Mouse (Mus musculus): ENCODE data around the gene Prkar2a. TPM values are rescaled to one million over a fixed set of nuclear protein-coding genes. Genes with fewer than 3 reads are reported as not detected.
A peak's percentile ranks its signal among the peaks of the same experiment; 100 is the strongest.

Prkar2a gene
- total RNA-seq, 2 experiments from 2014 or later, result 129 to 157 TPM

DNA sequence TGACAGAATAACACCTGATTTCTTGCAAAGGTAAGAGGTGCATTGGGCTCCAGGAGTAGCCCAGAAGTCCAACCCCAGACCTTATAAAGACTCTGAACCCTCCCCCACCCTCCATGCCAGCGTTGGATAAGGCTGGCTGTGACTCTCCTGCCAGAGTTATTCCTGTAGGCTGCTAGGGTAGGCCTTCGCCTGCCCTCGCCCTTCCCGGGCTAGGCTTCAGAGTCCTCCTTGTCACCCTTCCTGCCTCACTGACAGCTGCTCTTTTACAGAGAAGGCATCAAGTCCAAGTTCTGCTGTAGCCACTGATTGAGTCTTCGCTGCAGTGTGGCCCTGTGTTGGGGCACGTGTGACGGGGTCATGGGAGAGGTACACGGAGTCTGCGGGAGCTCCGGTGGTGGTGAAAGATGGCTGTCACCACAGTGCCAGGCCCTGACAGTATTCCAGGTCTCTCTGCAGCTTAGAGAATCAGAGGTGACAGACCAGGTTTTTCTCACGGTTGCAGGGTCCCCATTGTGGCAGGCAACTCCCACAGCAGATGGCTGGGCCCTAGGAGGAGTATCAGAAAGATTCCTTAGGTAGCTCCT lies 59.6 kb downstream of the Prkar2a start:
- intact Hi-C loops (cut with DNase I), result no loop called here
- no peak for DNase-seq

DNA sequence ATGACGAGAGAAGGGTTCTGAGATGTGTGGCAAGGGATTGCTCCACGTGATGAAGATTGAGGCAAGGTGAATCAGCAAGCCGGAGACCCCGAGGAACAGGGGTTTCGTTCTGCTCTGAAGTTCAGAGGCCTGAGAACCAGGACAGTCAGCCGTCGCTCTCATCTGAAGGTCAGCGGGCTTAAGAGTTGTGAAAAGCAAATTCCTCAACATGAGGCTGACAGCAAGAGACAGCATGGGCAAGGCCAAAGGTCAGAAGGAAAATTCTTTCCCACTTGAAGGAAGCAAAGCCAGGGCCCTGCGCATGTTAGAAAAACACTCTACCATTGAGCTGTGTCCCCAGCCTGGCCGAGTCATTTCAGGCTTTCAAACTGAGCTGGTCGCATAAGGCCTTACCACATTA lies 61.5 kb downstream of the Prkar2a start:
- DNase-seq, result no peak
- intact Hi-C loops (cut with DNase I), result no loop called here

DNA sequence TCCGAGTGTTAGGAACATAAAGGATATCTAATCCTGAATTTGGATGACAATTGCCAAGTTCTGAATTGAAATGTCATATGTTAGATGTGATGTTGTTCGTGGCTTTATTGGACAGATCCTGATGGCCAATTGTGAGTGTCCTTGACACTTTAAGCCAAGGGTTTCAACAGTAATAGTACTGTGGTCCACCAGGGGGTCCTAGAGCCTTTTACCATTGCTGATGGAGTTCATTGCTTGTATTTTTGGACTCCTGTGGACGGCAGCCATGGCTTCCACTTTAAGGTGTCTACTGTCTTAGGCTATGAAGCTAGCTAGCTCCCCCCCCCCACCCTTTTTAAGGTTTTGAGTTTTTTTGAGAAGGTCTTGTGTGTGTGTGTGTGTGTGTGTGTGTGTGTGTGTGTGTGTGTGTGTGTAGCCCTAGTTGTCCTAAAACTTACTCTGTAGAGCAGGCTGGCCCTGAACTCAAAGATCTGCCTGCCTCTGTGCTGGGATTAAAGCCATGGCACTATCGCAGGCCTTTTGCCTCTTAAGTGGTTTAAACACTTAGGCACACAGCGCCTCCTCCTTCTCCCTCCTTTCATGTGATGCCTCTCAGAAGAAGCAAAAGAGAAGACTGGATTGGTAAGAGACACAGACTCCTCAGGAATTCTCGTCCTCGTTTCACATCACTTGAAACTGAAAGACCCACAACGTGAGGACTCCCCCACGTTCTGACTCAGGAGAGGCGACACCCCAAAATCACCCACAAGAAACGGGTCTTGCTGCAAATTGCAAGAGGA lies 63.2 kb downstream of the Prkar2a start:
- DNase-seq, result no peak
- intact Hi-C loops (cut with DNase I), result no loop called here

DNA sequence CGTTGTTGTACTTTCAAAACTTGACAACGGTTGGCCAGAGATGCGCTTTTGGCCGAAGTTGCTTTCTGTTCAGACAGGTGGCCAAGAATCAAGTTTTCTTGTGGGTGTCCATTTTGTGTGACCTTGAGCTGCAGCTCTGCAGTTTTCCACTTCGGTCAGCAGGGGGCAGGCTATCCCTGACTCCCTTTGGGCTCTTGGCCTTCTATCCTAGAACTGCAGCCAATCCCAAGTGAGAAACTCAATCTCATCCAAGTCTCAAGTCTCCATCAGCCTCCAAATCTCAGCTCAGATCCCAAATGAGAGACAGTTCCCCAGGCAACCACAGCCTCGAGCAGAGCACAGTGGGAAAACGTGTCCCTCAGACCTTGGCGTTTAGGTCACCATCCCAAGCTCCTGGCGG lies 64.2 kb downstream of the Prkar2a start:
- peak; percentile 59 to 60 for DNase-seq
- intact Hi-C loops (cut with DNase I), result no loop called here

DNA sequence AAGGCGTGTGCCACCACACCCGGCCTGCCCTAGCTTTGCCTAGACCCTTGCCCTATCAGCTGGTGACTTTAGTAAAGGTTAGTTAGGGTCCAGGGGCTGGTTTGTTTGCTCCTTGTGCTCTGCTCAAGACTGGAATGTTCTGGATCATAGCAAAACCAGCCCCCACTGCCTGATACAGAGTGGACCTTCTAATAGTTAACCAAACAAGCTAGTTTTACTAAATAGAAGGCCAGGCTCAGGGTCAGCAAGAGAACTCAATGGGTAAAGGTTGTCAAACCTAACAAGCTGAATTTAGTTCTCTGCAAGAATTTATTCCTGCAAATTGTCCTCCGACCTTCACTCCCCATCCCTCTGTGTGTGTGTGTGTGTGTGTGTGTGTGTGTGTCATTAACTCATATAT lies 64.9 kb downstream of the Prkar2a start:
- intact Hi-C loops (cut with DNase I), result loop anchor here (2.0 kb wide), 1 partner anchor 65 kb away; no protein-coding TSS in a partner anchor
- no peak for DNase-seq

DNA sequence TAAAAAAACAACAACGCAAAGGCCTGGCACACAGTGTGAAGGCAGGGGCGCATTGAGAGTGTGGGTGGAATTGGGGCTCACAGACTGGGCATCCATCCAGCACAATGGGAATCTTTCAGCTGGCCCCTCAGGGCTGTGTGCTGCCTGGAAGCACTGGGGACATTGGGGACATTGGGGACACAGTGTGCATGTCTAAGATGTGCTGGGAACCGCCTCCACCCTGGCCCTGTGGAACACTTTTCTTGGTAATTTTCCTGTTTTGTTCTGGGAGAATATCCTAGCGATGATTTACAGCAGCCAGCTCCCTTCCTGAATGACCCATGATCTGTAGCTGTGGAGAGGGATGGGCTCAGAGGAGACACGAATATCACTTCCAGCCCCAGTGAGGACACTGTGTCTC lies 65.3 kb downstream of the Prkar2a start:
- intact Hi-C loops (cut with DNase I), result loop anchor here (2.0 kb wide), 1 partner anchor 64 kb away; no protein-coding TSS in a partner anchor
- no peak for DNase-seq

DNA sequence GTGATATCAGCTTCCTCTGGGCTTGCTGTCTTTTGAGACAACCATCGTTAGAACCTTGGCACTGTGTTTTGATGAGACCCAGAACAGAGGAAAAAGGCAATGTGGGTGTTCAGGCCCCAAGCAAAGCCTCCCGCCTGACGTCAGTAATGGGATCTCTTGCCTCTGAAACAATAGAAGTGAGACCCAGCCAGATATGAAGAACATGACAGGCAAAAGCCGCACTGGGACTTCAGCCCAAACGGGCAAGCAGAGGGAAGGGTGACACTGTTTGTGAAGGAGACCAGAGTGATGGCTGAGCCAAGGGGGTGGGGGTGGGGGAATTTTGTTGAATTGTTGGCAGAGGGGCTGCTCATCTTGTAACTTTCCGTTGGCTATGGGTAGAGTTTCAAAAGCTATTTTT lies 68.3 kb downstream of the Prkar2a start:
- no peak for DNase-seq
- intact Hi-C loops (cut with DNase I), result no loop called here

DNA sequence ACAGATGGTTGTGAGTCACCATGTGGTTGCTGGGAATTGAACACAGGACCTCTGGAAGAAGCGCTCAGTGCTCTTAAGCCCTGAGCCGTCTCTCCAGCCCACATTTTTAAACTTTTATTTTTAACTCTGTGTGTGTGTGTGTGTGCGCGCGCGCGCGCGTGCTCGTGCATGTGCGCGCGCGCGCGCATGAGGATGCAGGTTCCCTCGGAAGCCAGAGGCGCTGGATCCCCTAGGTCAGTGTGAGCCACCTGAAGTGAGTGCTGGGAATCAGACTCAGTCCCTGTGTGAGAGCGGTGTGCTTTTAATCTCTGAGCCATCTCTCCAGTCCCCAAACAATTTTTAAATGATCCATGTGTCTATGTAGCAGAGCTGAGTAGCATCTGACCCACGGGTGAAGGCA lies 70.0 kb downstream of the Prkar2a start:
- intact Hi-C loops (cut with DNase I), result no loop called here
- DNase-seq, result no peak

DNA sequence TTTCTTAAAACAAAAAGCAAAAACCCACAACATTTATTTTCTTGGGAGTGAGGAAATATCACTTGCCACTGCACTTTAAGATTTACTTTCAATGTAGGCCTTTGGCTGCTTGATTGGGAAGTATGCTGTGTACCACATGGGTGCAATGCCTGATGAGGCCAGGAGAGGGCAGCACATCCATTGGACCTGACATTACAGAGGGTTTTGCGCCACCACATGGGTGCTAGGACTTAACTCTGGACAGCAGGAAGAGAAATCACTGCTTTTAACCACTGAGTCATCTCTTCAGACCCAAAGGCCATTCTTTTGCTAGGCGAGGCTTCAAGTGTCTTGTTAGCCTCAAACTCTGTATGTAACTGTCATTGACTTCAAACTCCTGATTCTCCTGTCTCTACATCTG lies 70.7 kb downstream of the Prkar2a start:
- intact Hi-C loops (cut with DNase I), result no loop called here
- DNase-seq, result peak in 1 of 2 experiments; percentile 24

DNA sequence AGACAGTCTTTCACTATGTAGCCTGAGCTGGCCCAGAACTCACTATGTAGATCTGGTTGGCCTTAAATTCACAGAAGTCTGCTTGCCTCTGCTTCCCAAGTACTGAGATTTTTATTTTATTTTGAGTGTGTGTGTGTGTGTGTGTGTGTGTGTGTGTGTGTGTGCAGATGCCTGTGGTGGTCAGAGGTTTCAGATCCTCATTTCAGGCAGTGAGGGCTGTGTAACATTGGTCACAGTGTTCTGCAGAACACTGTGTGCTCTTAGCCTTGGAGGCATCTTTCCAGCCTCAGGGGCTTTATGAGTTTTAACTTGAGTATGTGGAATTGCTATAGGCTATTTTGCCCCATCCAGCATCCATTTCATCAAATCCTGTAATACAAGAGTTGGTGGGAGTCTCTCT lies 72.4 kb downstream of the Prkar2a start:
- intact Hi-C loops (cut with DNase I), result no loop called here
- no peak for DNase-seq

DNA sequence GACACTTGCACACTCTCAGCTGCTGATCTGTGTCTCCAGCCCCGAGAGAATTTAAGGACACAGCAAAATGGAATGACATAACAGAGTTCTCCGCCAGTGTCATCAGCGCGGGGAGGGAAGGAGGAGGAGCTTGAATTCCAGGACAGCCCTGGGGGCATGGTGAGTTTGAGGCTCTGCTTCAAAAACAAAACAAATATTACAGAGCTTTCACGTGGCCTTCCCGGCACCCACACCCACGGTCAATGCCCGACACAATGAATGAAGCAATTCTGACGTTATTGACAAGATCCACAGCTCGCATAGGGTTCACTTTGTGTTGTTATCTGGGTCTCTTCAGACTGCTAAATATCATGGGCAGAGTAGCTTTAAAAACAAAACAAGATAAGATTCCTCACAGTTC lies 75.9 kb downstream of the Prkar2a start:
- intact Hi-C loops (cut with DNase I), result no loop called here
- no peak for DNase-seq

DNA sequence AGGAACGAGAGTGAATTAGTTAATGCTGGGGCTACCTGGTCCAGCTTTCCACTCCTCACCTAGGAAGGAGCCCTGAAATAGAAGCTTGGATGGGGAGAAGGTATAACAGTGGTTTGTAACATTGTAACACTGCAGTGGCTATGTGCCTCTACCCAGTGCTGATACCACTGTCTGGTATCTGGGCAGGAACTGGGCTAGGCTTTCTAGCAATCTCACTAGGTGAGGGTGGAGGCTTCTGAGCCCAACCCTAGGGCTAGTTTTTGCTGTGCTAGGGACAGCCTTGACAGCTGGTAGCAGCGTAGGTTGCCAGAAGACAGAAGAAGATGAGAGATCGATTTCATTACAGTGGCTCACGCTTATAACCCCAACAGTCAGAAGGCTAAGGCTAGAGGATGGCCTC lies 87.5 kb downstream of the Prkar2a start:
- intact Hi-C loops (cut with DNase I), result no loop called here
- no peak for DNase-seq

DNA sequence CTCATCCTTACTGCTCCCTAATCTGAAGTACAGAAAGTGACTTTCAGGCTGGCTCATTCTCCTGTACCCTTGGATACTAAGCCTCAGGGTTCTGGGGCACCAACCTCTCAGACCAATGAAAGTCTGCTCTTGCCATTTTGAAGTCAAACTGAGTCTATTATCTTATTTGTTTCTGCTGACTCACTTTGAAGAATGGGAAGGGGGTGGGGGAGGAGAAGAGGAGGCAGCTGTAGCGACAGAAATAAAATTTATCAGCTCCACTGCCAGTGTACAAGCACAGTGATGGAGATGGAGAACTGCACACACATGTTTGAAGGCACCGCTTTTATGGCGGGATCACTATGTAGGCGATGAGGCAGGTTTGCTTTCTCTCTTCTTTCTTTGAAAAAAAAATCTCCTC lies 88.2 kb downstream of the Prkar2a start:
- DNase-seq, result no peak
- intact Hi-C loops (cut with DNase I), result no loop called here

DNA sequence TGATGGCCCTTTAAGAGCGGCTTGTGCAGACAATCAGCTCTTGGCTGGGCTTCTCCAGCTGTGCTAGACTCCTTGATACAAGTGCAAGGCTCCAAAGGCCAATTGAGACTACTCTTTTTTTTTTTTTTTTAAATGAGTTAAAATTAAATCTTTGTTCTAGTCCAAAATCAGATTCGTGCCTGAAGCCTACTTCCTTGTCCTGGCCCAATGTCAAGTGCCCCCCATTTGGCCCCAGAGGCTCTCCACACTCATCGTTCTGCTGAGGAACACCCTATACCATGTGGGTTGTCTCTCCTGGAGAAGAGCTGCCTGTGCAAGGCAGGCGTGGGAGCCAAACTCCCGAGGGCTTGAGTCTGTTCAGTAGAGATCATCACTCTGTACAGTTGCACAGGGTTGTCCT lies 91.8 kb downstream of the Prkar2a start:
- DNase-seq, result no peak
- intact Hi-C loops (cut with DNase I), result no loop called here

DNA sequence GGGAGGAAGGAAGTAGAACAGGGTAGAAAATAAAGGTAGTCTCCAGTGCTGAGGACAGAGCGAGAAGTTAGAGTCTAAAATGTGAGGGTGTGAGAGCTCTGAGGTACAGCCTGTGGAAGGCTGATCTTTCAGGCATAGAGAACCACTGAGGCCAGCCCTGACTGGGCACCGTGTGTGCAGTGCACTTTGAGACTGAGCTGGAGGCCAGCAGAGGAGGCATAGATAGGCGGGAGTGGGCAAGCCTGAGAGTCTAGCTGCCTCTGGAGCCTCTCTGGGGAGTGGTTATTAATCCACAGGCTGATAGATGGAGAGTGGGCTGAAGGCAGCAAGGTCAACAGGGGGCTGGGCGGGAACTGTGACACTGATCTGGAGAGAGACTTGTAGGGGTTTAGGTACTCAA lies 92.8 kb downstream of the Prkar2a start:
- intact Hi-C loops (cut with DNase I), result no loop called here
- no peak for DNase-seq

DNA sequence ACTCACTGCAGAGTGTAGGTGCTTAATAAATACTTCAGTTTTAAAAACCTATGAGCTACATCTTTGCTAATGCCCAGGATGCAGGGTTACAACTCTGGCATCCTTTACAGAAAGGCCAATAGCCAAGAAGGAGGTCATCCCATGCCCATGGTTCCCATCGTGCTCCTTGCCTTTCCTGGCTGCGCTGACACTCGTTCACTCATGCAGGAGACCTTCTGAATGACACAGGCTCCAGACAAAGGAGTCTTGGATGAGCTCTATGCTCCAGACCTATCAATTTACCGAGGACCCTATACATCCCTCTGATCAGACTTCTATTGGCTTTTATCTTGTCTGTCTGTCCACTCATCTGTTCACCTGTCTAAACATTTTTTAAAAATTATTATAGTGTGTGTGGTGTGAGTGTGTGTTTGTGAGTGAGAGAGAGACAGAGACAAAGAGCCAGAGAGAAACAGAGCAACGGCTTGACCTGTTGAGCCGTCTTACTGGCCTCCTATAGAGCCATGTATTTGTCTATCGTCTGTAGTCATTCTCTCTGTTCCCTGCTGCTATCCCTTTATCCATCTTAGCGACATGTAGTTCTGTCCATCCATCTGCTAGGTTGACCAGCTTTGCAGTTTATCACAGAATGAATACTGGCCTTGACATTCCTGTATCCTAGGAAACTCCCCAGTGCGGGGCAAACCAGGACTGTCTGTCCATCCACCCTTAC lies 93.9 kb downstream of the Prkar2a start:
- DNase-seq, result no peak
- intact Hi-C loops (cut with DNase I), result no loop called here

DNA sequence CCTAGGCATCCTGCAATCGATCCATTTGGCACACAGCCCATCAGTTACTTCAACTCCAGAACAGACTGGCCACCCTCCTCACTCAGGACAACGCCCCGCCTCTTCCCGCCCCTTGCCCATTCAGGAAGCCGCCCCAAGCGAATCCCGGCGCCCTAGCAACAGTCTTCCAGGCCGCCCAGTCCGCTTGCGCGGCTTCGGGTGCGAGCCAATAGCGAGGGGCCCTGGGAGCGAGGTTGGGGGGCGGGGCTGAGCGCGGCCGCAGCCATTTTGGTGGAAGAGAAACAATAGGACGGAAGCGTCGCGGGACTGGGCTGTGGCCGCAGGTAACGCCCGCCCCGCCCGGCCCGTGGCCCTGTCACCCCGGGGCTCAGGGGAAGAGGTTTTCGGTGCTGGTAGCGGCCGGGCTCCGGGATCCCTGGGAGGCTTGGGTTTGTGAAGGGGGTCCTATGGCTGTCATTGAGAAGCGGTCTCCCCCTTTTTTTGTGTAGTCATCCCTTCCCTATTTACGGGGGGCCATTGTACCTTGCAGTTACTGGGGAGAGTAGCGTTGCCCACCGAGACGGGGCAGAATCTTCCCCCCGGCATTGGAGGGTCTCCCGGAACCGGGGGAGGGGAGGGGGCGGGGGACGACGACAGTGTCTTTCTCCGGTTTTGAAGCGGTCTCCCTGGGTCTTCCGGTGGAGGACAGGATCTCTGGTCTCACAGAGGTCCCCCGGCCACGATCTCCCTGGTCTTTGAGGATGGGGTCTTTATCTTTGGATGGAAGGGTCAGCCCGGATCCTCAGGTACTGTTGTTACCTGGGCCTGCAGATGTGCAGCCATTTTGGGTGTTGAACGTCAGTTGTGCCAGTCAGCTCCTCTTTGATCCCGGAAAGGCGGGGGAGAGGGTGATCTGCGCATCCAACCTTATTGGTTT lies 94.7 kb downstream of the Prkar2a start, which contains the start of gene Ip6k2:
TSS of gene Ip6k2 (plus strand) at position 249 of the 916 bp plus-strand sequence.
- intact Hi-C loops (cut with DNase I), result no loop called here

DNA sequence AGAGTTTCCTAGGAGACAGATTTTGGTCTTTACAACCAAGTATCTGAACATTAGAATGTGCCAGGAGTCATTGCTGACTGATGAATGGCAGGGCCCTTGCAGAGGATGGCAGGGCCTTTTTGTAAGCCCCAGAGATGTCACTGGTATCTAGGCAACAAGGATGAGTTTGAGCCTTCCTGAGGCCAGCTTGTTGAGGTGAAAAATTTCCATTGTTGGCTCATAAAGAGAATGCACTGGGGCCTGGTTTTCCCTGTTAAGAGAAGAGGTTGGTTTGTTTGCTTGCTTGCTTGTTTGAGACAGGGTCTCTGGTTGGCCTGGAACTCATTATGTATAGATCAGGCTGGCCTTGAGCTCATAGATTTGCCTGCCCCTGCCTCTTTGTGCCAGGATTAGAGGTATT lies 96.3 kb downstream of the Prkar2a start:
- intact Hi-C loops (cut with DNase I), result no loop called here
- DNase-seq, result no peak

More for the DNA sequence above, 94.7 kb downstream of the Prkar2a start, which contains the start of gene Ip6k2:
- peak; percentile 90 to 93 for DNase-seq

DNA sequence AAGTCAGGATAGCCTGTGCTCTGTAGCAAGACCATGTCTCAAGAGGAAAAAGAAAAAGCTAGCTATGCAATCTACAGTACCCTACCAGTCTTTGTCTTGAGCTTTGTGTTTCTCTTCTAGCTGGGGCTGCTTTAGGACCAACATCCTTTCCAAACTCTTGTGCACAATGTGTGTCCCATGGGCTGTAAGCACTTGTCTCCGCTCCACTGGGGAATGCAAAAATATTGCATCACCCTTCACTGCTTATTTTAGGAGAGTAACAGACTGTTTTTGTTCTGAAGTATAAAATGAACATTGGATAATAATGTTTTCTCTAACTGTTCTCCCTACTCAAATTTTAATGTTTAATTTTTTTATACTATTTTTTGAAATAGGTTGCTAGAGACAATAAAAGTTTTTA lies 97.4 kb downstream of the Prkar2a start:
- DNase-seq, result no peak
- intact Hi-C loops (cut with DNase I), result no loop called here

DNA sequence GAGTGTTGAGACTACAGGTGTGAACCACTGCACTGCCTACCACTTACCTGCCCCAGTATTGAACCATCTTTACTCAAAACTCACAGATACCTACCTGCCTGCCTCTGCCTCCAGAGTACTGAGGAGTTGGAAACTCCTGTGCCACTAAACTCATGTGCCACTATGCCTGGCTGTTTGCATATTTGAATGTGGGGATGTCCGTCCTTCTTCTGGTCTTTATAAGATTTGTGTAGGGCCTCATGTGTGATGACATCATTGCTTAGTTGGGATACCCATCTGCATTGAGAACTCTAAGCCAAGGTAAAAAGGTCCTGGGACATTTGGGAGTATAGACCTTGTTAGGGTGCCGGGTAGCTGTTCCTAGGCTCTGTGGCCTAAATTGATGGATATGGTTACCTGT lies 98.0 kb downstream of the Prkar2a start:
- intact Hi-C loops (cut with DNase I), result no loop called here
- DNase-seq, result no peak

DNA sequence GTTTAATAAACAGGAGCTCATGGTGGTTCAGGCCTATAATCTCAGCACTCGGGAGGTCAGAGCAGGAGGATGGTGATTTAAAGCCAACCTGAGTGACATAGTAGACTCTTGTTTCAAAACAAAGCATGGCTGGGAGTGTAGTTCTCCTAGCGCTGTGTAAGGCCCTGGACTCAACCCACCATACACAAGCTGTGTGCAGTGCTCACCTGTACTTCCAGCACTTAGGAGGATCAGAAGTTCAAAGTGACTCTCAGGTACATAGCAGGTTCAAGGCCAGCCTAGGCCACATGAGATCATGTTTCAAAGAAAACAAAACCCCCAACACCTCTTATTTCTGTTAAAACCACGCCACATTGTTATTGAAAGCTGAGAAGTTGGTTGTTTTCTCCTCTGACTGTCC lies 99.6 kb downstream of the Prkar2a start:
- no peak for DNase-seq
- intact Hi-C loops (cut with DNase I), result no loop called here
